Comparison of ENCODE assay signal across 8 mouse cellular contexts in the genomic region with DNA sequence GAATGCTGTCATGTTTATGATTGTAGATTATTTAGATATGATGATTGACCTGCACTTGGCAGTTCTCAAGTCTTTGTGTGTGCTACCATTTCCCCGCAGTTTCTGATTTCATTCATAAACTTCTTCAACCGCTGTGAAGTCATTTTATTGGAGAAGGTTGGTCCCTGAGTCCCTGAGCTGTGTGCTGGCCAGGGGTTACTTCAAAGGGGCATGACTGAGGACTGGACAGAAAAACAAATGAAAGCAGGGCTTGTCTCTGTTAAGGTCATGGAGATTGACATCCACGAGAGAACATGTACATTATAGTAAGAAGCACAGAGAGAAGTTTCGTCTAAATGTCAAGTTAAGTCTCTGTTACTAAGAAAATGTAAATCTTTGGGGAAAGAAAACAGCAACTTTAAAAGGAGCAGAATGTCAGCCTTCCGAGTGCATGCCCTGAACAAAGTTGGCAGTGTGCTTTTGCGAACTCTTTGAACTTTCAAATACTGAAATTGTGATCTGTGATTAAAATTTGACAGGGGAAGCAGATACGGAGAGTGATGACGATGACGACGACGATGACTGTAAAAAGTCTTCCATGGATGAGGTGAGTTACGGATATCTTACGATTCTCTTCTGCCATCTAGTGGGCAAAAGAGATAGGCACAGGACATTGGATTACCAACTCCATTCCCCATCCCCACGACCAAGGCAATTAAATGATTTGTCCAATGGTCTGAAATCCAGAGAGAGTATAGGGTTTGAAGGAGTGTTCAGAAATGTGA.
DNase-seq lines count a peak whose midpoint lies in the region; ATAC-seq and TF ChIP-seq lines count a peak whose summit lies in the region.

No protein-coding gene starts in this region.

- TF ChIP-seq POLR2A in lung, adult 2 months (IDR thresholded peaks at IDR 0.05; ENCODE audit: borderline replicate concordance, extremely low read depth, low read depth, low read length): no peak

- H3K4me3 ChIP-seq in gastrocnemius, adult 2 months: peak overlapping the region; percentile 50
- peak overlapping the region; percentile 16; the same call in 1 of the 2 replicates for H3K4me3 ChIP-seq in embryonic facial prominence, embryonic 14.5 days (ENCODE audit: low read depth, low read length)
- no peak overlapping the region for H3K4me3 ChIP-seq in lung, adult 2 months (replicated peaks; ENCODE audit: extremely low read depth, low read depth, low read length)
- peak overlapping the region; percentile 23 for H3K4me3 ChIP-seq in neural tube, embryonic 15.5 days (replicated peaks)

- H3K27me3 ChIP-seq in embryonic facial prominence, embryonic 14.5 days (replicated peaks; ENCODE audit: control insufficient read depth, insufficient read depth, low read length): no peaks in the 10 kb centered on the region
- no peaks in the 10 kb centered on the region for H3K27me3 ChIP-seq in neural tube, embryonic 15.5 days (replicated peaks)

- intact Hi-C loops in gastrocnemius, adult 2 months (cut with DNase I): loop anchor here (2.0 to 5.0 kb wide), 3 partner anchors 543 to 781 kb away; a partner anchor contains a TSS
- intact Hi-C loops in heart, postnatal 14 days (cut with DNase I): loop anchor here (1.0 to 10.0 kb wide), 4 partner anchors 105 to 781 kb away; no protein-coding TSS in a partner anchor

- 0 out of 2 replicates have a peak, but pooled peaks cover 3% of the 10 kb centered on the region for H3K4me1 ChIP-seq in embryonic facial prominence, embryonic 14.5 days (ENCODE audit: control insufficient read depth, insufficient read depth, low read length)
- H3K4me1 ChIP-seq in lung, adult 2 months (ENCODE audit: control insufficient read depth, insufficient read depth, low read length): peaks cover 7% of the 10 kb centered on the region; the same call in 1 of the 2 replicates
- peaks cover 8% of the 10 kb centered on the region for H3K4me1 ChIP-seq in neural tube, embryonic 15.5 days

- peak; percentile 85 for TF ChIP-seq CTCF in gastrocnemius, adult 2 months (IDR thresholded peaks at IDR 0.05)
- peak; percentile 30; the same call in 1 of the 2 replicates for TF ChIP-seq CTCF in lung, adult 2 months (IDR thresholded peaks at IDR 0.05; ENCODE audit: insufficient read depth, low read length)

- peak overlapping the region; percentile 45; the same call in 1 of the 2 replicates for H3K9ac ChIP-seq in embryonic facial prominence, embryonic 14.5 days (ENCODE audit: low read depth, low read length)
- no peak overlapping the region for H3K9ac ChIP-seq in neural tube, embryonic 15.5 days (replicated peaks)

- peak; percentile 72; the same call in 1 of the 2 replicates for ATAC-seq in embryonic facial prominence, embryonic 14.5 days (ENCODE audit: low read depth)
- peak; percentile 37; the same call in 1 of the 2 replicates for ATAC-seq in neural tube, embryonic 15.5 days (ENCODE audit: low FRiP score)

- DNase-seq in gastrocnemius, adult 2 months: no peak
- no peak for DNase-seq in gastrocnemius, adult 8-10 months (ENCODE audit: low spot score in 2 of 2)
- peak; percentile 27 to 59 for DNase-seq in adrenal gland, postnatal 36 days
- peak; percentile 79 for DNase-seq in embryonic facial prominence, embryonic 14.5 days (ENCODE audit: low spot score)
- DNase-seq in heart, postnatal 14 days: peak; percentile 10 to 58
- peak; percentile 38 to 66 for DNase-seq in kidney, postnatal 25 days
- peak; percentile 10 for DNase-seq in lung, adult 2 months

- no peaks in the 10 kb centered on the region for H3K36me3 ChIP-seq in embryonic facial prominence, embryonic 14.5 days (ENCODE audit: control insufficient read depth, insufficient read depth, low read length)
- H3K36me3 ChIP-seq in neural tube, embryonic 15.5 days: 0 out of 2 replicates have a peak, but pooled peaks cover 3% of the 10 kb centered on the region

- no peak overlapping the region for H3K27ac ChIP-seq in gastrocnemius, adult 2 months
- H3K27ac ChIP-seq in embryonic facial prominence, embryonic 14.5 days (replicated peaks; ENCODE audit: low read depth, low read length): no peak overlapping the region
- no peak overlapping the region for H3K27ac ChIP-seq in neural tube, embryonic 15.5 days (replicated peaks)

- 8% methylated on average over 14 of the region's 14 CpGs for WGBS in embryonic facial prominence, embryonic 14.5 days
- WGBS in lung, adult 2 months: 7% methylated on average over 14 of the region's 14 CpGs
- 12% methylated on average over 14 of the region's 14 CpGs for WGBS in neural tube, embryonic 15.5 days

- H3K9me3 ChIP-seq in embryonic facial prominence, embryonic 14.5 days (ENCODE audit: control insufficient read depth, low read length): no peaks in the 10 kb centered on the region
- no peaks in the 10 kb centered on the region for H3K9me3 ChIP-seq in neural tube, embryonic 15.5 days (replicated peaks)

- H3K4me2 ChIP-seq in embryonic facial prominence, embryonic 14.5 days (ENCODE audit: low read depth, low read length): peak overlapping the region; percentile 50
- peak overlapping the region; percentile 53 for H3K4me2 ChIP-seq in neural tube, embryonic 15.5 days

Comparison
In these comparisons a context has a peak if more than half of its experiments do, and no peak if none do; other contexts are left out.
1. DNase-seq: peak in adrenal gland, postnatal 36 days (2 of 2), embryonic facial prominence, embryonic 14.5 days (single experiment), heart, postnatal 14 days (2 of 2), kidney, postnatal 25 days (2 of 2) and lung, adult 2 months (single experiment); none in gastrocnemius, adult 2 months (single experiment) and gastrocnemius, adult 8-10 months (0 of 2).